Mouse (Mus musculus) ovary, postnatal 10 days (tissue): Measurements from ENCODE around the gene Isyna1.

Experiments
- DNase-seq: peaks from one replicate; pipeline ENCODE4 v3.0.0; 2022; ENCODE audit warnings: low spot score

Isyna1 gene

GRCm38 (mm10) chr8:70627041-70627440 lies 32.9 kb downstream of the Isyna1 start:
- DNase-seq: no peak

GRCm38 (mm10) chr8:70628986-70629490 lies 34.9 kb downstream of the Isyna1 start:
- no peak for DNase-seq

DNA sequence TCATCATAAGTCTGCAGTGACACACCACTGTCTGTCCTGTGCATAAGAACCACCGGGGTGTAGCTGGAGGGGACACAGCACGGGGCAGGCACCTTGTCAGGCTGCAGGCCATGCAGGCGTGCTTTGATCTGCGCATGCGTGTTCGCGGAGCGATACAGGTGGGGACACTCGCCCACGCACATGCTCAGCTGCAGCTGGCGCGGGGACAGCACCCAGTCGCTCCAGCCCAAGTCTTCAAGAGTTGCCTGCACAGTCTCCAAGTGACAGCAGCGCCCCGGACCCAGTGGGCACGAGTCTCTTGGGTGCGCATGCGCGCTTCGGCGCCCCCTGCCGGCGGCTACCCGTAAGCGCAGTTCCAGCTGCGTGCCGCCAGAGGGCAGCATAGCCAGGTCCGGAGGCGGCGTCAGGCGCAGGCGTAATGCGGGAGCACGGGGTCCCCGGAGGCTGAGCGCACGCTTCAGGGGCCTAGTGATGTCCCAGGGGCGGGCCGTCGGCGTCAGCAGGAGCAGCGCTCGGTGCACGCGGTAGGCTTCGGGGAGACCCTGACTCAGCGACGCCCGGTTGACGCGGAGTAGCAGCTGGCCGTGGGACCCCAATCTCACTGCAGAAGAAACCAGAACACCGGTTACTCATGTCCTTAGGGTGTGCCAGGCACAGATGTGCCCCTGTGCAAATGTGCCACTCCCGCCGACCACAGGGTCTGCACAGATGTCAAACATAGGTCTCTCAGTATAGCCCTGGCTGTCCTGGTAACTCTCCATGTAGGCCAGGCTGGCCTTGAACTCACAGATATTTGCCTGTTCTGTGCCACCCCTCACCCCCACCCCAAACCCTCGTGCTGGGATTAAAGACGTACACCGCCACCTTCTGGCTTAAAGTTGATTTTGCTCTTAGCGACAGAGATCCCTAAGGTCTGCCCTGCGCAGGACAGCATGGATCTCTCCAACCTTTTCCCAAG lies 35.7 kb downstream of the Isyna1 start:
- peak; percentile 83 for DNase-seq

DNA sequence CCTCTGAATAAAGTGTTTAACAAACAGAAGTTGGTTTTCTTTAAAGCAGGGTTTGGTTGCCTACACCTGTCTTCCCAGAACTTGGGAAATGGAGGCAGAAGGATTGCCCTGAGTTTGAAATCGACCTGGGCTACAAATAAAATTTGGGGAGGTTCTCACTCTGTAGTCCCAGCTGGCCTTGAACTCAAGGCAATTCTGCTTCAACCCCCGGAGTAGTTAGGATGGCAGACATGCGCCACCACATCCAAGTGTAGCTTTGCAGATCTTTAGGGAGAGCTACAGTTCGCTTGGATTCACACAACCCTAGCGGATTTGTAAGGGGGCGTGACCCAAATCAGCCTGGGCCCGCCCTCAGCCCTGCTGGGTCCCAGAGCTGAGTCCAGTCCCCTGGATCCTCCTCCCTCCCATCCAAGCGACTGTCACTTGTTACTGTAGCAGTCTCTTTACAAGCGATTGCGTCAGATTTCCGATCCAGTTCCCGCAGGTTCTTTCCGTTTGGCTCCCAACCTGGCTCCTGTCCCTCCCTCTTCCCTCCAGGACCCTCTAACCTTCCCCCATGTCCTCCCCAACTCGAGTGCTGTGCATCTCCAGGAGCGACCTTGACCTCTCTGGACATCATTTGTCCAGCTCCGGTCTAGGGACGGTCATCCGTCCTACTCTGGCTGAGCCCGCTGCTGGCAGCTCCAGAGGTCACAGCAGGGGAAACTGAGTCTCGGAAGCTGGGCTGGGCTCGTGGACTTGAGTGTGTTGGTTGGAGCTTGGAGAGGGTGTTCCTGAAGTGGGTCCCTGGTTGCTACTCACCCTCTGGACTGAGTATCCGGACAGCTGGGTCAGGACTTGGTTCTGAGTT lies 36.6 kb downstream of the Isyna1 start:
- no peak for DNase-seq

DNA sequence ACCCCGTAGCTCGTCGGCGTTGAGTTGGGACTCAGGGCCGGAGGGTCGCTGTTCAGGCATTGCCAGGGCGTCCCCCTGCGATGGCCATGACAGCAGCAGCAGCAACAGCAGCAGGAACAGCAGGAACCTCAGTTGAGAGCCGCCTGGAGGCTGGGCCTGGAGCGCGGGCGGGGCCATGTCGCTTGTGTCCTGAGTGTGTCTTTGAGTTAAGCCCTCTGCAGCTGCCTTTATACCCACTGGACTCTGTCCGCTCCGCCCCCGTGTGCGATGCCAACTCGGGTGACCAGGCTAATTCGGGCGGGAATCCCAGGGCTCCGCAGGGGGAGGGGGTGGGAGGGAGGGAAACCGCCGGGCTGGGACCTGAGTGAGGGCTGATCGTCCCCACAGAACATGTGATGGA lies 37.3 kb downstream of the Isyna1 start:
- no peak for DNase-seq

GRCm38 (mm10) chr8:70632346-70632892 lies 38.2 kb downstream of the Isyna1 start, which contains the start of gene Gdf15:
Gdf15 (minus strand) TSS chr8:70632456.
- DNase-seq: no peak

- DNase-seq: no peak
Measured at GRCm38 (mm10) chr8:70634066-70634465, 39.9 kb downstream of the Isyna1 start.

DNA sequence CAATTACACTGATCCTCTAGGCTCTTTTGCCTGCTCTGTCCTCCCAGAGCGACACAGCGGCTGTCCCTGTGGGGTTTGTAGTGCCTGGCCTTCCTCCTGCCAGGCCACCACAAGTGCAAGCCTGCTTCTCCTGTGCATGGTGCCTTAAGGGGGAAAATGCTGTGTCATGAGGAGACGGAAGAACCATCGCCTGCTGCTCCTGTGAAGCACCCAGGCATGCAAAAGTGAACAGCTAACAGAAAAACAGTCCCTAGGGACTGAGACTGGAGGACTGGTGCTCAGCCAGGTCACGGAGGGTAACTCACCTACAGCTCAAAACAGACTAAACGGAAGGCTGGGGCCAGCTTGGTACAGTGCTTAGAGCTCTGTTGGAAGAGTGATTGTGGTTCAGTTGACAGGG lies 41.4 kb downstream of the Isyna1 start:
- no peak for DNase-seq

GRCm38 (mm10) chr8:70636838-70637237 lies 42.7 kb downstream of the Isyna1 start:
- DNase-seq: no peak

DNA sequence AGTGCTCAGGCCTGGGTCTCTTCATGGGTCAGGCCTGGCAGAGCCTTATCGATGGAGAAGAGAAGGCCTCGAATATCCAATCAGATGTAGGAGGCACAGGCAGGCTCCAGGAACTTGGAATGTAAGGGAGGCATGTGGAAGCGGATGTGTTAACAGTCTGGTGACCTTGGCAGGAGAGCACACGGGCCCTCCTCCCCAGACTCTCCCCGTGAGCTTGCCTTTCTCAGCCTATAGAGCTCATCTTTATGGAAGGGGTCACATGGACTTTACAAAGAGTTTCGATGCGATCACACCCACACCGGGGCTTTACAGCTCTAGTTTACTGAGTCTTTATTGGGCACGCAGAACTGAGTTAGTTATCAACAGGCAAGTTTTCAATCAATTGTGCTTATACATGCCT lies 44.6 kb downstream of the Isyna1 start:
- no peak for DNase-seq

GRCm38 (mm10) chr8:70643019-70643418 lies 48.8 kb downstream of the Isyna1 start:
- no peak for DNase-seq

DNA sequence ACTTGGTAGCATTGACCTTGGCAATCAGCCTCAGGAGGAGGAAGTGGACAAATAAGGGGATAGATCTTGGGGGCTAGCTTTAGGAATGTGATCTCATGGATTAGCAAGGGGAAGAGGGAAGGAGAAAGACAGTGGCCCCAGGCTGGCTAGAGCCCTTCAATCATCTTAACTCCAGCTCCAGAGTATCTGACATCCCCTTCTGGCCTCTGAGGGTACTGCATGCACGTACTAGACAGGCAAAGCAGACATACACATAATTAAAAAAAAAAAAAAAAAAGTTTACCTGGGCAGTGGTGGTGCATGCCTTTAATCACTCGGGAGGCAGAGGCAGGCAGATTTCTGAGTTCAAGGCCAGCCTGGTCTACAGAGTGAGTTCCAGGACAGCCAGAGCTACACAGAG lies 49.9 kb downstream of the Isyna1 start:
- DNase-seq: no peak

DNA sequence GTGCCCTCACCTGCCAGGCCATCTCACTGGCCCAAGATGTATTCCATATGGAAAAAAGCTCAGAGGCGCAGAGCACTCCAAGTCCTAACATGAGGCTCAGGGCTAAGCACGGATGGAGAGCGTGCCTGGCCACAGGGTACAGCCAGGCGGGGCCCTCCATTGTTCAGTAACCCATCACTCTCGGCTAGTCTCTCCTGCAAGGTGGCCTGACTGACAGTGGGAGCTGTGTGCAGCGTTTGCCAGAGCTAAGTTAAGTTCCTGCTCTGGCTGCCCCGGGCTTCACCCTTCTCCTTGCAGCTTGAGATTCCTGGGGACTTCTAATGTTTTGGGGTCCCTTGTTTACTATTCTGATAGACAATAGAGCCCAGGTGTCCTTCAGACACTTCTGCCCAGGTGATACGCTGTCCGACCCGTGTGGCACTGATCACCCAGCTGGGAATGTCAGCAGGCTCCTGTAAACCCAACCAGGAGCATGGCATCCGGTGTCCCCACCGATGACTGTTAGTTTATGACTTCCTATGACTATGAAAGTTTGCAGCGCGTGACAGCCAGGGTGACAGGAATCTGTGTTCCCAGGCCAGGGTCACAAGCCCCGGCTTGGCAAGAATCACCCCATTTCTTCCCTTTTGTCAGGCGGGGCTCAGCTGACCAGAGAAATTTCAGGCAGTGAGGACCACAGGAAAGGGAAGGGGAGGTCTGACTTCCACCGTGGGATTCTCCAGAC lies 51.5 kb downstream of the Isyna1 start:
- no peak for DNase-seq

DNA sequence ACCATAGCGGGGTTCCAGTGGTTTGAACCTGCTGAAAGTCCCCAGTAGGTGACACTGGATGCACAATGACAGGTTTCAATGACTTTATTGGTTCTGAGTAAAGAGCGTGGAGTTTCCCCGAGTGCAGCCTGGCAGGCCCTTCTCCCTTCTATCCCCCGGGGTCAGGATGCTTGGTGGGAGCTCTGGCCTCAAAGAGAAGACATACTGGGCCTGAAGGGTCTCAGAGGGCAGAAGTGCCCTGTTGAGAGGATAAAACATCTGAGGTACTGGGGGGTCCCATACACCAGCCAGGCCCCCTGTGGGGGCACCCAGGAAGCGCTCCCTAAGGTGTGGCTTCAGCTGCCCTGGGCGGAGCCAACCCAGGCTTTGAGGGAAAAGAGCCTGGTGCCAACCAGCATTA lies 52.2 kb downstream of the Isyna1 start:
- no peak for DNase-seq

GRCm38 (mm10) chr8:70646775-70647174 lies 52.6 kb downstream of the Isyna1 start:
- no peak for DNase-seq
